Mouse (Mus musculus): ENCODE measurements around the gene Jsrp1.

Gene Jsrp1

GRCm38 (mm10) chr10:80813366-80813765 lies at the start of gene Jsrp1:
Gene Jsrp1, minus strand, starts transcription at chr10:80813498.
- no peak for DNase-seq (ENCODE audit: low read depth, low spot score)

GRCm38 (mm10) chr10:80862305-80862704 lies 49.0 kb upstream of the Jsrp1 start:
- no peak for DNase-seq (ENCODE audit: low read depth, low spot score)

- DNase-seq (ENCODE audit: low read depth, low spot score) = no peak
Measured at GRCm38 (mm10) chr10:80858350-80858935, 45.1 kb upstream of the Jsrp1 start.

GRCm38 (mm10) chr10:80857848-80858247 lies 44.5 kb upstream of the Jsrp1 start:
- no peak for DNase-seq (ENCODE audit: low read depth, low spot score)

- no peak for DNase-seq (ENCODE audit: low read depth, low spot score)
Measured at GRCm38 (mm10) chr10:80857386-80857785, 44.1 kb upstream of the Jsrp1 start.

- no peak for DNase-seq (ENCODE audit: low read depth, low spot score)
Measured at GRCm38 (mm10) chr10:80856908-80857307, 43.6 kb upstream of the Jsrp1 start.

- DNase-seq (ENCODE audit: low read depth, low spot score) = no peak
Measured at GRCm38 (mm10) chr10:80856267-80856666, 43.0 kb upstream of the Jsrp1 start.

- no peak for DNase-seq (ENCODE audit: low read depth, low spot score)
Measured at GRCm38 (mm10) chr10:80855749-80856073, 42.4 kb upstream of the Jsrp1 start.

- peak; percentile 96 for DNase-seq (ENCODE audit: low read depth, low spot score)
Measured at GRCm38 (mm10) chr10:80854913-80855748, 41.8 kb upstream of the Jsrp1 start, which contains the start of the genes Lsm7 and Sppl2b. Gene Lsm7, minus strand, starts transcription at chr10:80855209. Gene Sppl2b, plus strand, starts transcription at chr10:80855275.

- DNase-seq (ENCODE audit: low read depth, low spot score) = peak; percentile 88
Measured at GRCm38 (mm10) chr10:80848571-80848970, 35.3 kb upstream of the Jsrp1 start.

GRCm38 (mm10) chr10:80845732-80846131 lies 32.4 kb upstream of the Jsrp1 start:
- no peak for DNase-seq (ENCODE audit: low read depth, low spot score)

- no peak for DNase-seq (ENCODE audit: low read depth, low spot score)
Measured at GRCm38 (mm10) chr10:80845055-80845693, 31.9 kb upstream of the Jsrp1 start.

GRCm38 (mm10) chr10:80843931-80844547 lies 30.7 kb upstream of the Jsrp1 start, which contains the start of gene Lingo3:
Gene Lingo3, minus strand, starts transcription at chr10:80844039.
- DNase-seq (ENCODE audit: low read depth, low spot score) = no peak

- no peak for DNase-seq (ENCODE audit: low read depth, low spot score)
Measured at GRCm38 (mm10) chr10:80843087-80843930, 30.0 kb upstream of the Jsrp1 start.

- no peak for DNase-seq (ENCODE audit: low read depth, low spot score)
Measured at GRCm38 (mm10) chr10:80842334-80842733, 29.0 kb upstream of the Jsrp1 start.

GRCm38 (mm10) chr10:80841685-80842084 lies 28.4 kb upstream of the Jsrp1 start:
- DNase-seq (ENCODE audit: low read depth, low spot score) = no peak

GRCm38 (mm10) chr10:80839848-80840247 lies 26.6 kb upstream of the Jsrp1 start:
- no peak for DNase-seq (ENCODE audit: low read depth, low spot score)

- DNase-seq (ENCODE audit: low read depth, low spot score) = no peak
Measured at GRCm38 (mm10) chr10:80838346-80838912, 25.1 kb upstream of the Jsrp1 start.

- no peak for DNase-seq (ENCODE audit: low read depth, low spot score)
Measured at GRCm38 (mm10) chr10:80837827-80838226, 24.5 kb upstream of the Jsrp1 start.

- DNase-seq (ENCODE audit: low read depth, low spot score) = no peak
Measured at GRCm38 (mm10) chr10:80836949-80837379, 23.7 kb upstream of the Jsrp1 start.

- no peak for DNase-seq (ENCODE audit: low read depth, low spot score)
Measured at GRCm38 (mm10) chr10:80835617-80836016, 22.3 kb upstream of the Jsrp1 start.
